Mouse (Mus musculus) adrenal gland (tissue): Measurements from ENCODE around the gene Bola1.
"Not testable (repeated sequence)": the region's sequence is repeated elsewhere in the genome, so short reads cannot be mapped to it uniquely, and the experiment has no call there.

ENCODE experiments used
- intact Hi-C: fragments of 180-260 bp; cut with DNase I; formaldehyde crosslinking; loops from one replicate; pipeline ENCODE4 v1.15.1; 2025

Bola1 gene

GRCm38 (mm10) chr3:96248141-96249033 lies 28.9 kb upstream of the Bola1 start:
- intact Hi-C loops, result no loop called here

GRCm38 (mm10) chr3:96247356-96248140 lies 28.0 kb upstream of the Bola1 start:
- intact Hi-C loops, result no loop called here

- intact Hi-C loops, result not testable (repeated sequence)
These were observed 26.9 kb upstream of the Bola1 start, which contains the start of gene Hist2h3c1 for GRCm38 (mm10) chr3:96246427-96246856. TSS of gene Hist2h3c1 (plus strand) at chr3:96246685.

- intact Hi-C loops, result not testable (repeated sequence)
These were observed 26.5 kb upstream of the Bola1 start for GRCm38 (mm10) chr3:96246018-96246417.

- intact Hi-C loops, result loop anchor here (2.0 kb wide), 1 partner anchor 24 kb away; the partner anchor contains the start of genes Hist2h2ac and Hist2h2be
These were observed 25.7 kb upstream of the Bola1 start, which contains the start of gene Hist2h2aa1 for GRCm38 (mm10) chr3:96245003-96245886. TSS of gene Hist2h2aa1 (plus strand) at chr3:96245497.

- intact Hi-C loops, result loop anchor here (2.0 kb wide), 1 partner anchor 23 kb away; the partner anchor contains the start of genes Hist2h2ac and Hist2h2be
These were observed 24.5 kb upstream of the Bola1 start for GRCm38 (mm10) chr3:96243921-96244572.

- intact Hi-C loops, result no loop called here
These were observed 21.3 kb upstream of the Bola1 start for GRCm38 (mm10) chr3:96240799-96241197.

GRCm38 (mm10) chr3:96239949-96240798 lies 20.7 kb upstream of the Bola1 start, which contains the start of gene Hist2h2aa2:
TSS of gene Hist2h2aa2 (minus strand) at chr3:96240276.
- intact Hi-C loops, result not testable (repeated sequence)

- intact Hi-C loops, result not testable (repeated sequence)
These were observed 19.7 kb upstream of the Bola1 start, which contains the start of gene Hist2h3c2 for GRCm38 (mm10) chr3:96238954-96239793. TSS of gene Hist2h3c2 (minus strand) at chr3:96239127.

- intact Hi-C loops, result no loop called here
These were observed 18.5 kb upstream of the Bola1 start for GRCm38 (mm10) chr3:96237904-96238511.

- intact Hi-C loops, result no loop called here
These were observed 17.9 kb upstream of the Bola1 start for GRCm38 (mm10) chr3:96237335-96237903.

GRCm38 (mm10) chr3:96236834-96237334 lies 17.4 kb upstream of the Bola1 start:
- intact Hi-C loops, result no loop called here

GRCm38 (mm10) chr3:96235836-96236235 lies 16.3 kb upstream of the Bola1 start:
- intact Hi-C loops, result no loop called here

GRCm38 (mm10) chr3:96234914-96235313 lies 15.4 kb upstream of the Bola1 start:
- intact Hi-C loops, result no loop called here

- intact Hi-C loops, result no loop called here
These were observed 12.2 kb upstream of the Bola1 start for GRCm38 (mm10) chr3:96231758-96232120.

GRCm38 (mm10) chr3:96230910-96231757 lies 11.6 kb upstream of the Bola1 start:
- intact Hi-C loops, result no loop called here
